Mouse (Mus musculus): Measurements from ENCODE around the gene Fam171a1. TPM values are rescaled to one million over a fixed set of nuclear protein-coding genes. Genes with fewer than 3 reads are reported as not detected.
"Not testable (repeated sequence)": the region's sequence is repeated elsewhere in the genome, so short reads cannot be mapped to it uniquely, and the experiment has no call there.

The Fam171a1 gene
- polyA plus RNA-seq, 1 experiment from 2014 or later, result 57.0 TPM

GRCm38 (mm10) chr2:3168719-3169402 is 54.8 kb downstream of the Fam171a1 start:
- Histone ChIP-seq H3K4me3 (ENCODE audit: low read depth, low read length) (no peak overlapping the region), H3K9ac (no peak overlapping the region), H3K9me3 (ENCODE audit: low read depth, low read length) (no peaks in the 10 kb centered on the region), H3K4me2 (no peak overlapping the region), H3K27ac (ENCODE audit: low read depth) (no peak overlapping the region), H3K27me3 (ENCODE audit: insufficient read depth, low read length) (no peaks in the 10 kb centered on the region), H3K36me3 (ENCODE audit: insufficient read depth) (no peaks in the 10 kb centered on the region), H3K4me1 (ENCODE audit: insufficient read depth) (peaks cover 11% of the 10 kb centered on the region; the same call in 1 of the 2 replicates)
- 65% methylated on average over 14 of the region's 14 CpGs for WGBS
- no peak for TF ChIP-seq CTCF (IDR thresholded peaks at IDR 0.05; ENCODE audit: low read depth)
- DNase-seq, result peak; percentile 15
- ATAC-seq (ENCODE audit: insufficient read depth), result no peak

- Histone ChIP-seq H3K27me3 (ENCODE audit: insufficient read depth, low read length) (no peaks in the 10 kb centered on the region), H3K9me3 (ENCODE audit: low read depth, low read length) (no peaks in the 10 kb centered on the region), H3K36me3 (ENCODE audit: insufficient read depth) (no peaks in the 10 kb centered on the region), H3K4me2 (no peak overlapping the region), H3K4me3 (ENCODE audit: low read depth, low read length) (no peak overlapping the region), H3K9ac (no peak overlapping the region), H3K27ac (ENCODE audit: low read depth) (no peak overlapping the region), H3K4me1 (ENCODE audit: insufficient read depth) (peaks cover 11% of the 10 kb centered on the region; the same call in 1 of the 2 replicates)
- ATAC-seq (ENCODE audit: insufficient read depth) (no peak), DNase-seq (no peak)
- TF ChIP-seq CTCF (IDR thresholded peaks at IDR 0.05; ENCODE audit: low read depth), result no peak
- WGBS, result 66% methylated on average over 3 of the region's 3 CpGs
These were observed 55.4 kb downstream of the Fam171a1 start for GRCm38 (mm10) chr2:3169403-3169747.

- Histone ChIP-seq H3K27me3 (ENCODE audit: insufficient read depth, low read length) (no peaks in the 10 kb centered on the region), H3K4me2 (no peak overlapping the region), H3K4me3 (ENCODE audit: low read depth, low read length) (no peak overlapping the region), H3K9ac (no peak overlapping the region), H3K36me3 (ENCODE audit: insufficient read depth) (no peaks in the 10 kb centered on the region), H3K4me1 (ENCODE audit: insufficient read depth) (peaks cover 6% of the 10 kb centered on the region; the same call in 1 of the 2 replicates), H3K9me3 (ENCODE audit: low read depth, low read length) (no peaks in the 10 kb centered on the region), H3K27ac (ENCODE audit: low read depth) (peak overlapping the region; percentile 78)
- 12% methylated on average over 3 of the region's 3 CpGs for WGBS
- ATAC-seq (ENCODE audit: insufficient read depth) (no peak; the same call in 1 of the 2 replicates), DNase-seq (peak; percentile 39)
- TF ChIP-seq CTCF (IDR thresholded peaks at IDR 0.05; ENCODE audit: low read depth), result no peak
These were observed 57.8 kb downstream of the Fam171a1 start for GRCm38 (mm10) chr2:3171774-3172173.

- peak overlapping the region; percentile 78 for H3K27ac ChIP-seq (ENCODE audit: low read depth)
- ATAC-seq (ENCODE audit: insufficient read depth), result peak; percentile 41; the same call in 1 of the 2 replicates
- WGBS, result 36% methylated on average over 3 of the region's 3 CpGs
These were observed 58.6 kb downstream of the Fam171a1 start for GRCm38 (mm10) chr2:3172656-3173055.

GRCm38 (mm10) chr2:3174890-3175289 is 60.9 kb downstream of the Fam171a1 start:
- peaks cover 6% of the 10 kb centered on the region; the same call in 1 of the 2 replicates for H3K4me1 ChIP-seq (ENCODE audit: insufficient read depth)
- no peak overlapping the region for H3K9ac ChIP-seq
- ATAC-seq (ENCODE audit: insufficient read depth), result no peak
- DNase-seq, result no peak
- no peak for TF ChIP-seq CTCF (IDR thresholded peaks at IDR 0.05; ENCODE audit: low read depth)
- no peak overlapping the region for H3K4me2 ChIP-seq
- no peak overlapping the region for H3K4me3 ChIP-seq (ENCODE audit: low read depth, low read length)
- 80% methylated on average over 5 of the region's 5 CpGs for WGBS
- peaks cover 14% of the 10 kb centered on the region; the same call in 1 of the 2 replicates for H3K36me3 ChIP-seq (ENCODE audit: insufficient read depth)
- H3K27ac ChIP-seq (ENCODE audit: low read depth), result no peak overlapping the region
- H3K9me3 ChIP-seq (ENCODE audit: low read depth, low read length), result no peaks in the 10 kb centered on the region
- no peaks in the 10 kb centered on the region for H3K27me3 ChIP-seq (ENCODE audit: insufficient read depth, low read length)

More at GRCm38 (mm10) chr2:3172656-3173055, 58.6 kb downstream of the Fam171a1 start:
- no peak overlapping the region for H3K4me2 ChIP-seq
- no peaks in the 10 kb centered on the region for H3K27me3 ChIP-seq (ENCODE audit: insufficient read depth, low read length)
- peaks cover 6% of the 10 kb centered on the region; the same call in 1 of the 2 replicates for H3K4me1 ChIP-seq (ENCODE audit: insufficient read depth)
- TF ChIP-seq CTCF (IDR thresholded peaks at IDR 0.05; ENCODE audit: low read depth), result no peak
- H3K4me3 ChIP-seq (ENCODE audit: low read depth, low read length), result no peak overlapping the region
- peak; percentile 57 for DNase-seq
- H3K36me3 ChIP-seq (ENCODE audit: insufficient read depth), result no peaks in the 10 kb centered on the region
- no peak overlapping the region for H3K9ac ChIP-seq
- no peaks in the 10 kb centered on the region for H3K9me3 ChIP-seq (ENCODE audit: low read depth, low read length)

GRCm38 (mm10) chr2:3175988-3176387 is 62.0 kb downstream of the Fam171a1 start:
- ATAC-seq (ENCODE audit: insufficient read depth), result not testable (repeated sequence)
- WGBS, result 91% methylated on average over 4 of the region's 4 CpGs

GRCm38 (mm10) chr2:3176751-3177150 is 62.7 kb downstream of the Fam171a1 start:
- no peak for TF ChIP-seq CTCF (IDR thresholded peaks at IDR 0.05; ENCODE audit: low read depth)
- peaks cover 6% of the 10 kb centered on the region; the same call in 1 of the 2 replicates for H3K4me1 ChIP-seq (ENCODE audit: insufficient read depth)

More at GRCm38 (mm10) chr2:3175988-3176387, 62.0 kb downstream of the Fam171a1 start:
- TF ChIP-seq CTCF (IDR thresholded peaks at IDR 0.05; ENCODE audit: low read depth), result peak; percentile 50
- H3K9me3 ChIP-seq (ENCODE audit: low read depth, low read length); H3K27me3 ChIP-seq (ENCODE audit: insufficient read depth, low read length); H3K4me3 ChIP-seq (ENCODE audit: low read depth, low read length); H3K4me2 ChIP-seq; DNase-seq; H3K9ac ChIP-seq; H3K4me1 ChIP-seq (ENCODE audit: insufficient read depth); H3K27ac ChIP-seq (ENCODE audit: low read depth): not testable (repeated sequence)
- H3K36me3 ChIP-seq (ENCODE audit: insufficient read depth), result peaks cover 14% of the 10 kb centered on the region; the same call in 1 of the 2 replicates

More at GRCm38 (mm10) chr2:3176751-3177150, 62.7 kb downstream of the Fam171a1 start:
- Histone ChIP-seq H3K4me3 (ENCODE audit: low read depth, low read length) (no peak overlapping the region), H3K36me3 (ENCODE audit: insufficient read depth) (peaks cover 14% of the 10 kb centered on the region; the same call in 1 of the 2 replicates), H3K9me3 (ENCODE audit: low read depth, low read length) (no peaks in the 10 kb centered on the region), H3K4me2 (no peak overlapping the region), H3K27me3 (ENCODE audit: insufficient read depth, low read length) (no peaks in the 10 kb centered on the region), H3K9ac (no peak overlapping the region), H3K27ac (ENCODE audit: low read depth) (no peak overlapping the region)
- WGBS, result 72% methylated on average over 3 of the region's 3 CpGs
- no peak for ATAC-seq (ENCODE audit: insufficient read depth)
- no peak for DNase-seq

Data from lung, embryonic 14.5 days (tissue).